8 mouse cellular contexts compared by ENCODE assay signal in genomic region chr10:87859453-87859852, GRCm38 (mm10). TPM values are rescaled to one million over a fixed set of nuclear protein-coding genes. Genes with fewer than 3 reads are reported as not detected.
DNase-seq lines count a peak whose midpoint lies in the region; ATAC-seq and TF ChIP-seq lines count a peak whose summit lies in the region.

No protein-coding gene starts in this region.

- peak overlapping the region; percentile 75 for H3K4me2 ChIP-seq in heart, postnatal 0 days (ENCODE audit: low read depth, low read length)
- peak overlapping the region; percentile 55 for H3K4me2 ChIP-seq in liver, embryonic 14.5 days (ENCODE audit: low read depth)

- H3K9me3 ChIP-seq in heart, postnatal 0 days (replicated peaks; ENCODE audit: control insufficient read depth, low read length) = no peaks in the 10 kb centered on the region
- H3K9me3 ChIP-seq in liver, embryonic 14.5 days (ENCODE audit: control insufficient read depth, low read length) = no peaks in the 10 kb centered on the region

- DNase-seq in spleen, adult 2 months (ENCODE audit: low read depth in 1 of 2, low spot score in 2 of 2) = no peak
- DNase-seq in spleen, adult 12 weeks (ENCODE audit: low spot score) = no peak
- no peak for DNase-seq in heart, postnatal 0 days (ENCODE audit: low spot score)
- no peak for DNase-seq in liver, embryonic 14.5 days (ENCODE audit: low read depth in 3 of 3, low spot score in 3 of 3)
- DNase-seq in cerebellum, postnatal 14 days = no peak
- no peak for DNase-seq in gastrocnemius, postnatal 25 days
- DNase-seq in MN1 (ENCODE audit: low spot score) = no peak
- DNase-seq in cerebellum, adult 9-11 months = no peak

- no peaks in the 10 kb centered on the region for H3K36me3 ChIP-seq in spleen, adult 2 months (ENCODE audit: control insufficient read depth, insufficient read depth, low read length)
- H3K36me3 ChIP-seq in heart, postnatal 0 days (replicated peaks; ENCODE audit: control insufficient read depth, insufficient read depth, low read length) = no peaks in the 10 kb centered on the region
- no peaks in the 10 kb centered on the region for H3K36me3 ChIP-seq in liver, embryonic 14.5 days (replicated peaks; ENCODE audit: control insufficient read depth, insufficient read depth, low read depth)

- H3K9ac ChIP-seq in heart, postnatal 0 days (replicated peaks; ENCODE audit: low read depth, low read length) = peak overlapping the region; percentile 73
- no peak overlapping the region for H3K9ac ChIP-seq in liver, embryonic 14.5 days (replicated peaks)

- no peaks in the 10 kb centered on the region for H3K27me3 ChIP-seq in spleen, adult 2 months (ENCODE audit: control insufficient read depth, insufficient read depth, low read length)
- no peaks in the 10 kb centered on the region for H3K27me3 ChIP-seq in heart, postnatal 0 days (ENCODE audit: control insufficient read depth, insufficient read depth, low read length)
- peaks cover 8% of the 10 kb centered on the region for H3K27me3 ChIP-seq in liver, embryonic 14.5 days (ENCODE audit: control insufficient read depth, insufficient read depth, low read length)

- WGBS in spleen, adult 2 months = 1% methylated on average over 10 of the region's 10 CpGs
- 3% methylated on average over 10 of the region's 10 CpGs for WGBS in heart, postnatal 0 days
- WGBS in liver, embryonic 14.5 days (ENCODE audit: insufficient replicate concordance) = 4% methylated on average over 10 of the region's 10 CpGs

- H3K4me1 ChIP-seq in spleen, adult 2 months (ENCODE audit: control insufficient read depth, insufficient read depth, insufficient read length) = no peaks in the 10 kb centered on the region
- H3K4me1 ChIP-seq in heart, postnatal 0 days (ENCODE audit: control insufficient read depth, insufficient read depth) = peaks cover 45% of the 10 kb centered on the region
- no peaks in the 10 kb centered on the region for H3K4me1 ChIP-seq in liver, embryonic 14.5 days (replicated peaks; ENCODE audit: control insufficient read depth in 2 of 2, insufficient read depth in 2 of 2, low read length in 1 of 2)

- no peak for TF ChIP-seq EP300 in heart, postnatal 0 days (IDR thresholded peaks at IDR 0.05; ENCODE audit: low read depth)
- TF ChIP-seq EP300 in liver, embryonic 14.5 days (IDR thresholded peaks at IDR 0.05; ENCODE audit: low read depth) = no peak

- ATAC-seq in heart, postnatal 0 days (ENCODE audit: insufficient read depth, low read depth) = no peak
- no peak for ATAC-seq in liver, embryonic 14.5 days (ENCODE audit: insufficient read depth)

- H3K27ac ChIP-seq in spleen, adult 2 months (ENCODE audit: insufficient read depth, low read length) = peak overlapping the region; percentile 48
- H3K27ac ChIP-seq in heart, postnatal 0 days (ENCODE audit: low read depth) = peak overlapping the region; percentile 86
- no peak overlapping the region for H3K27ac ChIP-seq in liver, embryonic 14.5 days

- peak overlapping the region; percentile 10; the same call in 1 of the 2 replicates for H3K4me3 ChIP-seq in spleen, adult 2 months (ENCODE audit: extremely low read depth, insufficient read depth, insufficient read length)
- H3K4me3 ChIP-seq in heart, postnatal 0 days (ENCODE audit: low read depth, low read length) = peak overlapping the region; percentile 69
- peak overlapping the region in 1 of 2 experiments; percentile 34; a peak in 2 of 4 replicates for H3K4me3 ChIP-seq in liver, embryonic 14.5 days (ENCODE audit: insufficient read depth in 1 of 2, low read depth in 2 of 2, low read length in 2 of 2)

- no peak for TF ChIP-seq CTCF in spleen, adult 2 months (IDR thresholded peaks at IDR 0.05; ENCODE audit: extremely low read depth, insufficient read depth, insufficient read length, insufficient replicate concordance)
- no peak for TF ChIP-seq CTCF in heart, postnatal 0 days (IDR thresholded peaks at IDR 0.05; ENCODE audit: low read depth)
- no peak for TF ChIP-seq CTCF in liver, embryonic 14.5 days (IDR thresholded peaks at IDR 0.05; ENCODE audit: low read depth)

- TF ChIP-seq POLR2A in spleen, adult 2 months (IDR thresholded peaks at IDR 0.05; ENCODE audit: low read depth, low read length) = no peak

RNA-seq across cellular contexts. Expression of gene Igf1, which starts 1.4 kb away (rescaled TPM):
- 54.6 and 56.0 TPM in 2 replicates for polyA plus RNA-seq in spleen, adult 2 months (2012; rRNA removed)
- total RNA-seq in heart, postnatal 0 days (2014; rRNA removed; ENCODE audit: low replicate concordance) = 10.0 and 12.6 TPM in 2 replicates
- 23.4 and 26.8 TPM in 2 replicates for polyA plus RNA-seq in heart, postnatal 0 days (2015; fragmentation: Nextera tagmentation; extraction: Ambion mirVana)
- 5.2 and 7.1 TPM in 2 replicates for polyA plus RNA-seq in liver, embryonic 14.5 days (2012; rRNA removed)
- 10.6 and 13.6 TPM in 2 replicates for polyA plus RNA-seq in liver, embryonic 14.5 days (2014; fragmentation: Nextera tagmentation; extraction: Ambion mirVana)
- 10 to 100 TPM; 29.5 to 30.2 TPM for total RNA-seq in gastrocnemius, postnatal 25 days (2021)
